Mouse (Mus musculus) ES-E14 (cell line): ENCODE measurements around the gene Ganab. TPM values are rescaled to one million over a fixed set of nuclear protein-coding genes. Genes with fewer than 3 reads are reported as not detected.

Experiments used
- DNase-seq: peaks from one replicate; pipeline ENCODE4 v3.0.0-alpha.2; 2013; ENCODE audit warnings: low read depth, low spot score
- H3K27ac ChIP-seq: 2 replicates; pipeline ENCODE4 v1.5.1; 2012; ENCODE audit warnings: low read depth, mild to moderate bottlenecking, low read length, moderate library complexity, mixed read lengths; ENCODE audit not compliant: poor library complexity, insufficient read depth, severe bottlenecking
- H3K36me3 ChIP-seq: 2 replicates; pipeline ENCODE4 v1.6.1; 2012; ENCODE audit warnings: mild to moderate bottlenecking, low read length, moderate library complexity, mixed read lengths; ENCODE audit not compliant: control insufficient read depth, poor library complexity, insufficient read depth, severe bottlenecking
- H3K4me1 ChIP-seq, 2 experiments: fragments of 150-350 bp in 1 of 2; sonication (generic) in 1 of 2; 2 replicates each; pipeline ENCODE4 v1.6.1; 2012; ENCODE audit warnings: low read length in 2 of 2, mild to moderate bottlenecking in 1 of 2, mixed read lengths in 1 of 2; ENCODE audit not compliant: control insufficient read depth in 2 of 2, insufficient read depth in 2 of 2, poor library complexity in 1 of 2
- H3K4me3 ChIP-seq, 2 experiments: fragments of 150-350 bp in 1 of 2; sonication (generic) in 1 of 2; 2 replicates each; pipeline ENCODE4 v1.5.1; 2012; ENCODE audit warnings: low read length in 2 of 2, low read depth in 1 of 2, mild to moderate bottlenecking in 1 of 2, mixed read lengths in 1 of 2; ENCODE audit not compliant: insufficient read depth in 1 of 2, poor library complexity in 1 of 2, severe bottlenecking in 1 of 2
- H3K9ac ChIP-seq: 2 replicates; pipeline ENCODE4 v1.6.1; 2012; ENCODE audit warnings: low read depth, mild to moderate bottlenecking, low read length, mixed read lengths; ENCODE audit not compliant: poor library complexity, insufficient read depth, severe bottlenecking
- H3K9me3 ChIP-seq: fragments of 150-350 bp; sonication (generic); 2 replicates; pipeline ENCODE4 v1.6.1; 2012; ENCODE audit warnings: low read depth, mild to moderate bottlenecking, low read length; ENCODE audit not compliant: control insufficient read depth, insufficient read depth
- CHD2 ChIP-seq: IDR thresholded peaks from 2 replicates; pipeline ENCODE4 v1.6.1; 2014; ENCODE audit warnings: mild to moderate bottlenecking, low read depth, low read length, inconsistent platforms
- HCFC1 ChIP-seq: IDR thresholded peaks from 2 replicates; pipeline ENCODE4 v1.6.1; 2012; ENCODE audit warnings: low read length, inconsistent platforms, borderline replicate concordance; ENCODE audit not compliant: insufficient read depth
- MAFK ChIP-seq: IDR thresholded peaks from 2 replicates; pipeline ENCODE4 v1.6.1; 2014; ENCODE audit warnings: mild to moderate bottlenecking, low read depth, low read length, inconsistent platforms; ENCODE audit not compliant: insufficient read depth
- ZC3H11A ChIP-seq: IDR thresholded peaks from 2 replicates; pipeline ENCODE4 v1.6.1; 2012; ENCODE audit warnings: low read depth, mild to moderate bottlenecking, inconsistent platforms, low read length, borderline replicate concordance
- ZNF384 ChIP-seq: IDR thresholded peaks from 2 replicates; pipeline ENCODE4 v1.6.1; 2012; ENCODE audit warnings: low read depth, low read length, inconsistent platforms
- in situ Hi-C, 2 experiments: fragments of 600-800 bp; cut with MboI; formaldehyde crosslinking; loops; one replicate each; pipeline ENCODE4 v1.15.1; 2025; ENCODE audit warnings: low sequenced_read_pairs in 2 of 2, inconsistent platforms in 1 of 2; ENCODE audit not compliant: unreplicated experiment in 2 of 2
- total RNA-seq: library from RNA; depleted of rRNA; stranded (reverse); fragments of 300-350 nt; gene quantifications from 2 replicates; pipeline ENCODE4 v1.2.3, GENCODE M21; 2012

Gene Ganab
- total RNA-seq, 1 experiment, result 321 TPM

GRCm38 (mm10) chr19:8936736-8937135 is 38.9 kb downstream of the Ganab start:
- peaks cover 3 to 15% of the 10 kb centered on the region in 2 experiments; a peak in 1 of 4 replicates for H3K4me1 ChIP-seq
- peak; percentile 48; the same call in 1 of the 2 replicates for TF ChIP-seq CHD2
- TF ChIP-seq ZNF384, result peak; percentile 65; the same call in 1 of the 2 replicates
- TF ChIP-seq ZC3H11A, result no peak
- TF ChIP-seq HCFC1, result no peak
- no peak overlapping the region for H3K9ac ChIP-seq
- peaks cover 7% of the 10 kb centered on the region for H3K36me3 ChIP-seq
- no peak for DNase-seq
- in situ Hi-C loops, result no loop called here
- no peak overlapping the region for H3K27ac ChIP-seq
- no peak overlapping the region for H3K4me3 ChIP-seq
- H3K9me3 ChIP-seq, result no peaks in the 10 kb centered on the region

GRCm38 (mm10) chr19:8940526-8941133 is 42.8 kb downstream of the Ganab start:
- DNase-seq, result no peak
- H3K36me3 ChIP-seq, result peaks cover 18% of the 10 kb centered on the region
- H3K4me3 ChIP-seq, result no peak overlapping the region

GRCm38 (mm10) chr19:8941136-8941514 is 43.3 kb downstream of the Ganab start:
- Histone ChIP-seq H3K36me3 (peaks cover 22% of the 10 kb centered on the region), H3K4me3 (peak overlapping the region; percentile 88 to 89), H3K9ac (peak overlapping the region; percentile 71), H3K9me3 (no peaks in the 10 kb centered on the region), H3K4me1 (peaks cover 9 to 21% of the 10 kb centered on the region in 2 experiments; a peak in 3 of 4 replicates), H3K27ac (peak overlapping the region; percentile 49; the same call in 1 of the 2 replicates)
- in situ Hi-C loops, result no loop called here
- TF ChIP-seq HCFC1, result no peak
- no peak for TF ChIP-seq ZNF384
- no peak for DNase-seq

More at GRCm38 (mm10) chr19:8940526-8941133, 42.8 kb downstream of the Ganab start:
- Histone ChIP-seq H3K9me3 (no peaks in the 10 kb centered on the region), H3K27ac (peak overlapping the region; percentile 29; the same call in 1 of the 2 replicates), H3K4me1 (peaks cover 9 to 21% of the 10 kb centered on the region in 2 experiments; a peak in 3 of 4 replicates), H3K9ac (peak overlapping the region; percentile 6; the same call in 1 of the 2 replicates)
- TF ChIP-seq ZNF384, result 0 out of 2 replicates have a peak, but pooled peaks have one; percentile 26
- TF ChIP-seq ZC3H11A, result no peak
- in situ Hi-C loops, result no loop called here

- DNase-seq, result peak; percentile 92
- Histone ChIP-seq H3K4me1 (peaks cover 9 to 21% of the 10 kb centered on the region in 2 experiments; a peak in 3 of 4 replicates), H3K27ac (peak within 1 kb of the TSS; percentile 82), H3K9ac (peak within 1 kb of the TSS; percentile 92), H3K36me3 (peaks cover 27% of the 10 kb centered on the region), H3K9me3 (no peaks in the 10 kb centered on the region), H3K4me3 (peak within 1 kb of the TSS; percentile 88 to 89)
- TF ChIP-seq ZC3H11A, result no peak
- TF ChIP-seq HCFC1, result peak; percentile 55; the same call in 1 of the 2 replicates
- no peak for TF ChIP-seq MAFK
- TF ChIP-seq CHD2, result no peak
- TF ChIP-seq ZNF384, result no peak
- in situ Hi-C loops, result no loop called here
Observed at GRCm38 (mm10) chr19:8941515-8942217, 43.8 kb downstream of the Ganab start, which contains the start of gene Mta2. TSS of gene Mta2 (plus strand) at chr19:8941875.
